2 mouse cellular contexts compared by ENCODE assay signal in genomic region chr11:48803988-48804387, GRCm38 (mm10).
A peak's percentile ranks its signal among the peaks of the same experiment; 100 is the strongest.
TF ChIP-seq lines count a peak whose summit lies in the region.

No protein-coding gene starts in this region.

TF ChIP-seq in MEL, 35 proteins besides CTCF, POLR2A, EP300 and RAD21:
- no peak for TF ChIP-seq ZKSCAN1 (IDR thresholded peaks at IDR 0.05; ENCODE audit: low read depth, low read length)
- TF ChIP-seq UBTF (IDR thresholded peaks at IDR 0.05; ENCODE audit: borderline replicate concordance, insufficient read depth, low read depth, low read length) = no peak
- TF ChIP-seq NRF1 (IDR thresholded peaks at IDR 0.05; ENCODE audit: insufficient read depth, low read depth, low read length, poor library complexity, severe bottlenecking) = no peak
- no peak for TF ChIP-seq MYC (IDR thresholded peaks at IDR 0.05; ENCODE audit: low read depth, low read length)
- 0 out of 2 replicates have a peak, but pooled peaks have one; percentile 17 for TF ChIP-seq TBP (IDR thresholded peaks at IDR 0.05; ENCODE audit: low read depth, low read length)
- no peak for TF ChIP-seq ELF1 (IDR thresholded peaks at IDR 0.05; ENCODE audit: low read depth, low read length)
- TF ChIP-seq GABPA (IDR thresholded peaks at IDR 0.05; ENCODE audit: low read depth, low read length) = no peak
- no peak for TF ChIP-seq BHLHE40 (IDR thresholded peaks at IDR 0.05; ENCODE audit: borderline replicate concordance, low read depth, low read length)
- no peak for TF ChIP-seq MAX (IDR thresholded peaks at IDR 0.05; ENCODE audit: low read length)
- TF ChIP-seq ZMIZ1 (IDR thresholded peaks at IDR 0.05; ENCODE audit: low read depth, low read length) = no peak
- no peak for TF ChIP-seq TCF12 (IDR thresholded peaks at IDR 0.05; ENCODE audit: low read depth, low read length)
- no peak for TF ChIP-seq CHD2 (IDR thresholded peaks at IDR 0.05; ENCODE audit: low read length)
- TF ChIP-seq USF2 (IDR thresholded peaks at IDR 0.05; ENCODE audit: borderline replicate concordance in 1 of 2, insufficient read depth in 1 of 2, low read depth in 1 of 2, low read length in 2 of 2) = no peak
- TF ChIP-seq POLR2AphosphoS2 (IDR thresholded peaks at IDR 0.05; ENCODE audit: low read length) = no peak
- peak; percentile 9; the same call in 1 of the 2 replicates for TF ChIP-seq NELFE (IDR thresholded peaks at IDR 0.05; ENCODE audit: low read depth, low read length)
- no peak for TF ChIP-seq SMC3 (IDR thresholded peaks at IDR 0.05; ENCODE audit: low read depth, low read length)

TF ChIP-seq in myocyte, 11 proteins besides CTCF, POLR2A, EP300 and RAD21:
- TF ChIP-seq POLR2AphosphoS2 (IDR thresholded peaks at IDR 0.05; ENCODE audit: insufficient read length, low read depth) = peak; percentile 74
- TF ChIP-seq MYOD1 (IDR thresholded peaks at IDR 0.05; ENCODE audit: control insufficient read depth in 1 of 3, insufficient read length in 2 of 3, low read depth in 2 of 3) = no peak
